Mouse (Mus musculus): Measurements from ENCODE around the gene Rbp7.

GRCm38 (mm10) chr4:149499790-149500189, 45.0 kb upstream of the Rbp7 start:
- no peak for TF ChIP-seq CTCF (IDR thresholded peaks at IDR 0.05; ENCODE audit: extremely low read depth, insufficient read depth, low read length)
- TF ChIP-seq POLR2A (IDR thresholded peaks at IDR 0.05; ENCODE audit: extremely low read depth, insufficient read depth, low read length), result no peak

All from cortical plate, adult 2 months (tissue).